Mouse (Mus musculus) forebrain, embryonic 10.5 days (tissue): Measurements from ENCODE around the gene Man2b2. TPM values are rescaled to one million over a fixed set of nuclear protein-coding genes. Genes with fewer than 3 reads are reported as not detected.
A peak's percentile ranks its signal among the peaks of the same experiment; 100 is the strongest.

Experiments used
- DNase-seq: peaks from one replicate; pipeline ENCODE4 v3.0.0-alpha.2; 2017; ENCODE audit warnings: low spot score; ENCODE audit errors: extremely low spot score
- H3K27ac ChIP-seq: fragments of 300-500 bp; sonication (generic); 2 replicates; pipeline ENCODE4 v1.5.1; 2016; ENCODE audit warnings: mild to moderate bottlenecking
- H3K27me3 ChIP-seq: fragments of 300-500 bp; sonication (generic); 2 replicates; pipeline ENCODE4 v1.6.1; 2016; ENCODE audit warnings: mild to moderate bottlenecking; ENCODE audit not compliant: poor library complexity, severe bottlenecking
- H3K36me3 ChIP-seq: fragments of 300-500 bp; sonication (generic); replicated peaks from 2 replicates; pipeline ENCODE4 v1.6.1; 2016; ENCODE audit warnings: mild to moderate bottlenecking, moderate library complexity
- H3K4me1 ChIP-seq: fragments of 300-500 bp; sonication (generic); 2 replicates; pipeline ENCODE4 v1.6.1; 2016
- H3K4me3 ChIP-seq: fragments of 300-500 bp; sonication (generic); 2 replicates; pipeline ENCODE4 v1.5.1; 2016; ENCODE audit warnings: mild to moderate bottlenecking, moderate library complexity
- H3K9me3 ChIP-seq: fragments of 300-500 bp; sonication (generic); 2 replicates; pipeline ENCODE4 v1.6.1; 2016; ENCODE audit warnings: mild to moderate bottlenecking, moderate library complexity
- WGBS: fragments of 180-500 bp; shearing (Covaris S2); methylation state at CpG from one replicate; pipeline ENCODE4 v1.1.7; 2016; 5-methylcytosine and 5-hydroxymethylcytosine counted together
- polyA plus RNA-seq: library from polyadenylated mRNA; unstranded; fragments of >200 nt; fragmentation: Nextera tagmentation; extraction: Ambion mirVana; gene quantifications from 2 replicates; pipeline ENCODE4 v1.2.1, GENCODE M21; 2016

Gene Man2b2
- polyA plus RNA-seq, 1 experiment from 2014 or later: 12.3 TPM

DNA sequence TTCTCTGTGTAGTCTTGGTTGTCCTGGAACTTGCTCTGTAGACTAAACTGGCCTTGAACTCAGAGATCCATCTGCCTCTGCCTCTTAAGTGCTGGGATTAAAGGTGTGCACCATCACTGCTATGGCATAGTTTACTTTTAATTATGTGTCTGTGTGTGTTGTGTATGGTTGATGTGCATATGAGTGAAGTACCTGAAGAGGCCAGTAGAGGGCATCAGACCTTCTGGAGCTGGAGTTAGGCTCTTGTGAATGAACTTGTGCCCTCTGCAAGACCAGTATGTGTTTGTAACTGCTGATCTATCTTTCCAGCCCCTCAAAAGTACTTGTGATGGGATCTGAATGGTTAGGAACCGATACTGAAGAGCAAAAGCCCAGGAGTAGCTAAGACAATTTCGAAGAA lies 30.6 kb upstream of the Man2b2 start:
- no peak overlapping the region for H3K4me3 ChIP-seq
- H3K27ac ChIP-seq: no peak overlapping the region
- H3K4me1 ChIP-seq: no peaks in the 10 kb centered on the region
- H3K36me3 ChIP-seq: no peaks in the 10 kb centered on the region
- no peak for DNase-seq
- WGBS: 93% methylated on average over 2 of the region's 2 CpGs
- no peaks in the 10 kb centered on the region for H3K9me3 ChIP-seq
- peaks cover 35% of the 10 kb centered on the region for H3K27me3 ChIP-seq

DNA sequence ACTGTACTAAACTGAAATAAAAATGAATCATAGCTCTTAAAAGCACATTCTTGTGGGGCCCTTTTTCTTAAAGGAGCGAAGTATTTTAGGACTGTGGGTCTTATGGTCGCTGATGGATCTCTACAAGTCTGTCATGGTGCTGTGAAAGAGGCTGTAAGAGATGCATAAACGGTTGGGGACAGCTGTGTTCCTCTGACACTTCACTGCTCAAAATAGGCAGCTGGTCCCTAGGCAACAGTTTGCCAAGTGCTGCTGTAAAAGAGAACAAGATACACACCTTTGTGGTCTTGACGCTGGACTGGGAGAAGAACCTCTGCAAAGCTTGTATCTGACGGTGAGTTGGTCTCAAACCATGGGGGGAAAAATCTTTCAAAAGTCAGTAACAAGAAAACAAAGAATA lies 27.1 kb upstream of the Man2b2 start:
- Histone ChIP-seq H3K36me3 (no peaks in the 10 kb centered on the region), H3K27me3 (peaks cover 2% of the 10 kb centered on the region; the same call in 1 of the 2 replicates), H3K9me3 (no peaks in the 10 kb centered on the region), H3K27ac (no peak overlapping the region), H3K4me3 (no peak overlapping the region), H3K4me1 (no peaks in the 10 kb centered on the region)
- DNase-seq: no peak
- WGBS: 85% methylated on average over 5 of the region's 5 CpGs

GRCm38 (mm10) chr5:36856529-36856928 lies 26.1 kb upstream of the Man2b2 start:
- Histone ChIP-seq H3K27me3 (no peaks in the 10 kb centered on the region), H3K4me3 (no peak overlapping the region), H3K4me1 (peaks cover 8% of the 10 kb centered on the region; the same call in 1 of the 2 replicates), H3K36me3 (no peaks in the 10 kb centered on the region), H3K9me3 (no peaks in the 10 kb centered on the region), H3K27ac (no peak overlapping the region)
- DNase-seq: no peak
- WGBS: 91% methylated on average over 7 of the region's 7 CpGs

- no peak for DNase-seq
- H3K36me3 ChIP-seq: no peaks in the 10 kb centered on the region
- 79% methylated on average over 3 of the region's 3 CpGs for WGBS
These were observed 24.7 kb upstream of the Man2b2 start for GRCm38 (mm10) chr5:36855180-36855579.

DNA sequence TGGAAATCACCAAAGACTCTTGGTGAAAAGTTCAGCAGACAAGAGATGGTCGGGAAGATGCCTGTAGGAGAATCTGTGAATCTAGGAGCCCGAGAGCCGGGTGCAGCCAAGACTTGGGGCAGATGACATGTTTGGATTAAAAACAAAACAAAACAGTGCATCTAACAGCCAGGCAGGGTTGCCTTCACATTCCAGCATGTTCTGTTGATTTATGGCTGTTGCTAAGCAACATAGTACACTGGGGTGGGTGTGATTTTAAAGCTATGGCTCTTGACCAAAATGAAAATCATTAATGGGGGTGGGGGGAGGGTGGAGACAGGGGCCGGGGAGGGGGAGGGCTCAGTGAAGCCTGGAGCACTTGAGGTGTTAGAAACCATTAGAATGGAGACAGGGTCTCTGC lies 21.1 kb upstream of the Man2b2 start:
- no peaks in the 10 kb centered on the region for H3K36me3 ChIP-seq
- 83% methylated on average over 4 of the region's 4 CpGs for WGBS

More at GRCm38 (mm10) chr5:36855180-36855579, 24.7 kb upstream of the Man2b2 start:
- H3K4me1 ChIP-seq: peaks cover 12% of the 10 kb centered on the region; the same call in 1 of the 2 replicates
- H3K27ac ChIP-seq: no peak overlapping the region
- H3K4me3 ChIP-seq: no peak overlapping the region
- H3K9me3 ChIP-seq: no peaks in the 10 kb centered on the region
- no peaks in the 10 kb centered on the region for H3K27me3 ChIP-seq

GRCm38 (mm10) chr5:36844490-36844889 lies 14.0 kb upstream of the Man2b2 start:
- no peak for DNase-seq
- no peaks in the 10 kb centered on the region for H3K36me3 ChIP-seq
- H3K9me3 ChIP-seq: no peaks in the 10 kb centered on the region
- H3K27me3 ChIP-seq: no peaks in the 10 kb centered on the region
- 92% methylated on average over 10 of the region's 10 CpGs for WGBS
- no peak overlapping the region for H3K27ac ChIP-seq
- no peak overlapping the region for H3K4me3 ChIP-seq
- H3K4me1 ChIP-seq: no peaks in the 10 kb centered on the region

More for the DNA sequence above, 21.1 kb upstream of the Man2b2 start:
- no peak overlapping the region for H3K27ac ChIP-seq
- peaks cover 16% of the 10 kb centered on the region; the same call in 1 of the 2 replicates for H3K4me1 ChIP-seq
- H3K9me3 ChIP-seq: no peaks in the 10 kb centered on the region
- DNase-seq: no peak
- H3K4me3 ChIP-seq: no peak overlapping the region
- H3K27me3 ChIP-seq: no peaks in the 10 kb centered on the region

DNA sequence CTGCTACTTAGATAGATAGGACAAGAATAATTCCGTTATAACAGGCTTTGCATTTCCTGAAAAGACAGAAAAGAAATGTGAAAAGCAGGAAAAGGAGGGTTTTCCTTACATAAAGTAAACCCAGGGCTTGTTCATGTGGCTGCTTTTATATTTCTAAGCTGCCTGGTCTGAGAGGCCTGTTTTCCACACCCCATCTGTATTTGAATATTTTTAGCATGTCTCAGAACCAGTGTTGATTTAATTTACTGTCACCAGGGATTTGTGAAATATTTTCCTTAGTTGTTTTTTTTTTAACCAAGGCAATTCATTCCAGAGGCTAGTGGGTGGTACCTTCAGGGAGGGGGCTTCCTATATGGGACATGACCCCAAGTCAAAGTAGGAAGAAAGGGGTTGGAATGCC lies 11.2 kb upstream of the Man2b2 start:
- 70% methylated on average over 1 of the region's 1 CpGs for WGBS
- H3K4me3 ChIP-seq: no peak overlapping the region
- no peak overlapping the region for H3K27ac ChIP-seq

DNA sequence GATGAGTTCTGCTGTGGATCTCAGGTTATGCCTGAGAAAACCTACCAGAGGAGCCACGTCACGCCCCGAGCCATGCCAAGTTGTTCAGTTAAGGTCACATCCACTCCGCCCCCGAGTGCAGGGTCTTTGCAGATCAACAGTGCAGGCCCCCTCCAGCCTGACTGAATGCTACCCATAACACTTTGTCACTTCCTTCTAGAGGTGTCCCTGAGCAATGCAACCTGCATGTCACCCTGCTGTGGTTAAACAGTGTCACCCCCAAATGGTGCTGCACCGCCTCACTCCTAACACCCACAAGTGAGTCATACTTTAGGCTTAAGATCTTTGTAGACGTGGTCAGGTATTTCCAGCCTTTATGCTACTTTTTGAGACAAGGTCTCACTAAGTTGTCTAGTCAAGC lies 9.6 kb upstream of the Man2b2 start:
- WGBS: 85% methylated on average over 7 of the region's 7 CpGs

More for the DNA sequence above, 11.2 kb upstream of the Man2b2 start:
- H3K36me3 ChIP-seq: no peaks in the 10 kb centered on the region
- H3K9me3 ChIP-seq: no peaks in the 10 kb centered on the region
- no peaks in the 10 kb centered on the region for H3K4me1 ChIP-seq
- no peaks in the 10 kb centered on the region for H3K27me3 ChIP-seq
- DNase-seq: no peak

GRCm38 (mm10) chr5:36839602-36840001 lies 9.1 kb upstream of the Man2b2 start:
- Histone ChIP-seq H3K4me1 (no peaks in the 10 kb centered on the region), H3K9me3 (no peaks in the 10 kb centered on the region), H3K27ac (no peak overlapping the region), H3K36me3 (no peaks in the 10 kb centered on the region), H3K27me3 (no peaks in the 10 kb centered on the region), H3K4me3 (no peak overlapping the region)
- 77% methylated on average over 8 of the region's 8 CpGs for WGBS
- DNase-seq: no peak

More for the DNA sequence above, 9.6 kb upstream of the Man2b2 start:
- no peak overlapping the region for H3K27ac ChIP-seq
- H3K27me3 ChIP-seq: no peaks in the 10 kb centered on the region
- H3K9me3 ChIP-seq: no peaks in the 10 kb centered on the region
- H3K36me3 ChIP-seq: no peaks in the 10 kb centered on the region
- H3K4me3 ChIP-seq: no peak overlapping the region
- no peaks in the 10 kb centered on the region for H3K4me1 ChIP-seq
- DNase-seq: no peak

GRCm38 (mm10) chr5:36839032-36839431 lies 8.6 kb upstream of the Man2b2 start:
- H3K27ac ChIP-seq: no peak overlapping the region
- H3K36me3 ChIP-seq: no peaks in the 10 kb centered on the region
- no peaks in the 10 kb centered on the region for H3K9me3 ChIP-seq
- DNase-seq: no peak
- H3K4me3 ChIP-seq: no peak overlapping the region
- no peaks in the 10 kb centered on the region for H3K27me3 ChIP-seq
- WGBS: 90% methylated on average over 2 of the region's 2 CpGs
- no peaks in the 10 kb centered on the region for H3K4me1 ChIP-seq

DNA sequence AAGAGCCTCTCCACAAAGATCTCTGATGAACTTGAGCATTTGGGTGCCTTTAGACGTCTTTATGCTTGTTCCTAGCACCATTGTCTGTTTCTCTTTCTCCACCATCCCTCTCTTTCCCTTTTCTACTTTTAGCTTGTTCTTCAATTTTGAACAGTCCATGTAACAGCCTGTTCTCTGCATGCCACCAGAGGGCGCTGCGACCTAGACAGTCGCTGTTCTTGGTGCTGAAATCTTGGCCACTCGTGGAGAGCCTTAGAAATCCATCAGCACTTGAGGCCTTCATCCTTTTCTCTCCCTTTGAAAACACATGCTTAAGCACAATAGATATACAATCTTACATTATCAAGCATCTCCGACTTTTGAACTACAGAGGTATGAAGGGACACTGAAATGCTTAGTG lies 5.5 kb upstream of the Man2b2 start:
- WGBS: 2% methylated on average over 6 of the region's 6 CpGs
- Histone ChIP-seq H3K4me3 (no peak overlapping the region), H3K27me3 (no peaks in the 10 kb centered on the region), H3K36me3 (no peaks in the 10 kb centered on the region), H3K4me1 (peaks cover 2% of the 10 kb centered on the region; the same call in 1 of the 2 replicates), H3K27ac (no peak overlapping the region), H3K9me3 (no peaks in the 10 kb centered on the region)
- DNase-seq: peak; percentile 77

DNA sequence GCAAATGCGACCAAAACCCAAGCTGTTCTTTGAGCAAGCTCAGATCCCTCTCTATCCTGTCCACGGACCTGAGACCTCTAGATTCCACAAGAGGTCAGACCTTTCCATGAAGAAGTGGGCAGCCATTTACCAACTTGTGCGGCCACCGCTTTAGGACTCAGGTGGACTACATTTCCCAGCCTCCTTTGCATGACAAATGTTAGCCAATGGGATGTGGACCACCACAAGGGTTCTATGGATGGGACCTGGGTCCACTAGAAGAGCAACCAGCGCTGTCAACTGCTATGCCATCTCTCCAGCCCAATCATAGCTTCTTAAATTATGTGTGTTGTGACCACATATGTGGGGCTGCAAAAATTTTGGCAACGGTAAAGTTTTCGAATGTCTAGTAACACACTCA lies 819 bp upstream of the Man2b2 start:
- Histone ChIP-seq H3K27me3 (no peaks in the 10 kb centered on the region), H3K27ac (no peak overlapping the region), H3K4me1 (peaks cover 17% of the 10 kb centered on the region), H3K9me3 (no peaks in the 10 kb centered on the region), H3K36me3 (peaks cover 13% of the 10 kb centered on the region; the same call in 1 of the 2 replicates), H3K4me3 (peak overlapping the region; percentile 72; the same call in 1 of the 2 replicates)
- DNase-seq: no peak
- 68% methylated on average over 7 of the region's 7 CpGs for WGBS

GRCm38 (mm10) chr5:36829098-36829497 lies 1.4 kb downstream of the Man2b2 start:
- Histone ChIP-seq H3K9me3 (no peaks in the 10 kb centered on the region), H3K27ac (no peak overlapping the region), H3K27me3 (no peaks in the 10 kb centered on the region), H3K4me3 (no peak overlapping the region), H3K4me1 (peaks cover 17% of the 10 kb centered on the region), H3K36me3 (peaks cover 26% of the 10 kb centered on the region)
- DNase-seq: no peak
- 89% methylated on average over 4 of the region's 4 CpGs for WGBS

- Histone ChIP-seq H3K27me3 (no peaks in the 10 kb centered on the region), H3K9me3 (no peaks in the 10 kb centered on the region), H3K4me1 (no peaks in the 10 kb centered on the region), H3K27ac (no peak overlapping the region), H3K4me3 (no peak overlapping the region), H3K36me3 (peaks cover 68% of the 10 kb centered on the region)
- DNase-seq: no peak
- WGBS: 92% methylated on average over 4 of the region's 4 CpGs
These were observed 7.5 kb downstream of the Man2b2 start for GRCm38 (mm10) chr5:36822907-36823306.
